Mouse (Mus musculus): Measurements from ENCODE around the gene Gm20518.

DNA sequence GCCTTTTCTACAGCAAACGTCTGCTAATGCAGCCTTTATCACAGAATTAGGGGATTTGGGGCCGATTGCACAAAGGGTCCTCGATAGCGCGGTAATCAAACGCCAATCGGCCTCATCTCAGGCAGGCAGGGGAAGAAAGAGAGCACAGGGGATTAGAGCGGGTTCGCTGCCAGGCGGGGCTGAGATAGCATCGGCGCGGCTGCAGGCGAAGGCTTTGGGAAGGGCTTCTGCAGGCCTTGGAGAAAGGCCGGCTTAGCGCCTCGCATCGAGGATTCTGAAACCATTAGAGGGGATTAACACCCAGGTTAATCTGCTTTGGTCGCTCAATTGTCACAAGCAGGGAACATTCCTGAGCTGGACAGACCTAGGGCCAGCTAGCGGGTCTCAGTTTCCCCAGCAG, 29.1 kb upstream of the Gm20518 start:
- TF ChIP-seq EP300 (IDR thresholded peaks at IDR 0.05; ENCODE audit: low read depth) (no peak), CTCF (IDR thresholded peaks at IDR 0.05; ENCODE audit: low read depth) (no peak)

All from liver, postnatal 0 days (tissue).